Mouse (Mus musculus): ENCODE data around the gene 4930447C04Rik. TPM values are rescaled to one million over a fixed set of nuclear protein-coding genes. Genes with fewer than 3 reads are reported as not detected.
A peak's percentile ranks its signal among the peaks of the same experiment; 100 is the strongest.

The 4930447C04Rik gene
- polyA plus RNA-seq, 1 experiment, result 91.6 TPM

DNA sequence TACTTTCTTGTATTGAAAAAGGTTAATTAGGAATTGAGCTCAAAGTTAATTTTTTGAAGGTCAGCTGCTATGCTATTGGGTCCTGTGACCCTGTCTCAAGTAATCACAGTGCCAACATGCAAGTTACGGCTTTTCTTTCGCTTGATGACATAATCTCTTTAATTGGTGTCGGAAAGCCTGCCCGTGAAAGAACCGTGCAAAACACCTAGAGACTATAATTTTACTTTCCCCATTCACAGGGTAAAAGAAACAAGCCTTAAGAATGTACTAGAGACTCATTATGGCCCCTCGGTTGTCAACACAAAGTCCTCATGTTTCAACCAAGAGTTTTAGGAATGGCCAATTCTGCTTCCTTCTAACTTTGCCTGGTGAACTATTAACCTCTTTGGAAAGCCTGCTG, 88.3 kb downstream of the 4930447C04Rik start:
- Histone ChIP-seq H3K4me3 (ENCODE audit: low read depth, low read length) (no peak overlapping the region), H3K36me3 (ENCODE audit: control insufficient read depth, insufficient read depth, low read length, poor library complexity, severe bottlenecking) (no peaks in the 10 kb centered on the region), H3K9ac (ENCODE audit: low read depth, poor library complexity, severe bottlenecking) (no peak overlapping the region), H3K27me3 (ENCODE audit: control insufficient read depth, insufficient read depth, low read length, poor library complexity, severe bottlenecking) (no peaks in the 10 kb centered on the region), H3K9me3 (replicated peaks; ENCODE audit: control insufficient read depth, insufficient read depth, low read length, poor library complexity, severe bottlenecking) (no peaks in the 10 kb centered on the region), H3K4me1 (ENCODE audit: control insufficient read depth, insufficient read depth, low read length) (no peaks in the 10 kb centered on the region), H3K27ac (ENCODE audit: insufficient read depth, low read length) (no peak overlapping the region)
- TF ChIP-seq EP300 (IDR thresholded peaks at IDR 0.05; ENCODE audit: insufficient read depth, low read depth, low read length), result no peak
- TF ChIP-seq CTCF (IDR thresholded peaks at IDR 0.05; ENCODE audit: low read depth, low read length), result no peak
- no peak for TF ChIP-seq POLR2A (IDR thresholded peaks at IDR 0.05; ENCODE audit: insufficient read depth, low read length)

DNA sequence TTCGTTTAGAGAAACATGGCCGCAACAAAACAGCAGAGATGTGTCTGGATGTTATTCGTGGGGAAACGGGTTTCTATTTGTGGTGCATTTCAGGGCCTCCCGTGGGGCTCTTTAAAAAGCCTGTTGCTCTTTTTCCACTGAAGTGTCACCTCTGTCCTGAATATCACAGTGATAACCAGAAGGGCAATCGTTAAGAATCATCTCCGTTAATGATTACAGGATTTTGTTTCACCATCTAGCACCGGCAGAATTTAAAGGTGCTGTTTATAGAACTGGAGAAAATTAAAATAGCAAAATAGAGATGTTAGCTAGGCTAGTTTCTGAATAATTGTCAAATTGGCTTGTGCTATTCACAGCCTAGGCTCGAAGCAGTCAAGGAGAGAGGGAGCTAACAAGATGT, 90.4 kb downstream of the 4930447C04Rik start:
- Histone ChIP-seq H3K9me3 (replicated peaks; ENCODE audit: control insufficient read depth, insufficient read depth, low read length, poor library complexity, severe bottlenecking) (no peaks in the 10 kb centered on the region), H3K27ac (ENCODE audit: insufficient read depth, low read length) (no peak overlapping the region), H3K9ac (ENCODE audit: low read depth, poor library complexity, severe bottlenecking) (no peak overlapping the region; the same call in 1 of the 2 replicates), H3K4me3 (ENCODE audit: low read depth, low read length) (no peak overlapping the region), H3K27me3 (ENCODE audit: control insufficient read depth, insufficient read depth, low read length, poor library complexity, severe bottlenecking) (no peaks in the 10 kb centered on the region), H3K4me1 (ENCODE audit: control insufficient read depth, insufficient read depth, low read length) (peaks cover 2% of the 10 kb centered on the region), H3K36me3 (ENCODE audit: control insufficient read depth, insufficient read depth, low read length, poor library complexity, severe bottlenecking) (no peaks in the 10 kb centered on the region)
- no peak for TF ChIP-seq POLR2A (IDR thresholded peaks at IDR 0.05; ENCODE audit: insufficient read depth, low read length)
- TF ChIP-seq CTCF (IDR thresholded peaks at IDR 0.05; ENCODE audit: low read depth, low read length), result no peak
- TF ChIP-seq EP300 (IDR thresholded peaks at IDR 0.05; ENCODE audit: insufficient read depth, low read depth, low read length), result no peak

DNA sequence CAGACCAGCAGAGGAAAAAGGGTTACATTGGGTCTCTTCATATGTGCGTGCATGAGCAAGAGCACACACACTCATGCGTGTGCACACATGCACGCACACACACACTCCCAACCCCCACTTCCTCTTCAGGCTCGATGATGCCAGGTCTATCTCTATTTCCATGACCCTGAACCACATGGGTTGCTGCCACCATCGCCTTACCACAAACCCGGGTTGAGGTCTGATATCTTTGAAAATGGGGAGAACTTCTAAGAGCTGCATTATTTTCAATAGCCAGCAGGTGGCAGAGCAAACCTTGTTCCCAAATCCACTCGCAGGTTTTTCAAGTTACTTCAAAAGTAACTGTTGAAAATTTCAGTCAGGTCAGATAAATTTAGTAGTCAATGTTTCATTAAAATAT, 92.8 kb downstream of the 4930447C04Rik start:
- no peaks in the 10 kb centered on the region for H3K36me3 ChIP-seq (ENCODE audit: control insufficient read depth, insufficient read depth, low read length, poor library complexity, severe bottlenecking)
- H3K27me3 ChIP-seq (ENCODE audit: control insufficient read depth, insufficient read depth, low read length, poor library complexity, severe bottlenecking), result no peaks in the 10 kb centered on the region
- H3K27ac ChIP-seq (ENCODE audit: insufficient read depth, low read length), result no peak overlapping the region
- H3K9me3 ChIP-seq (replicated peaks; ENCODE audit: control insufficient read depth, insufficient read depth, low read length, poor library complexity, severe bottlenecking), result no peaks in the 10 kb centered on the region
- peaks cover 3% of the 10 kb centered on the region for H3K4me1 ChIP-seq (ENCODE audit: control insufficient read depth, insufficient read depth, low read length)
- no peak overlapping the region for H3K4me3 ChIP-seq (ENCODE audit: low read depth, low read length)
- no peak for TF ChIP-seq CTCF (IDR thresholded peaks at IDR 0.05; ENCODE audit: low read depth, low read length)
- TF ChIP-seq POLR2A (IDR thresholded peaks at IDR 0.05; ENCODE audit: insufficient read depth, low read length), result no peak
- TF ChIP-seq EP300 (IDR thresholded peaks at IDR 0.05; ENCODE audit: insufficient read depth, low read depth, low read length), result no peak
- H3K9ac ChIP-seq (ENCODE audit: low read depth, poor library complexity, severe bottlenecking), result no peak overlapping the region

DNA sequence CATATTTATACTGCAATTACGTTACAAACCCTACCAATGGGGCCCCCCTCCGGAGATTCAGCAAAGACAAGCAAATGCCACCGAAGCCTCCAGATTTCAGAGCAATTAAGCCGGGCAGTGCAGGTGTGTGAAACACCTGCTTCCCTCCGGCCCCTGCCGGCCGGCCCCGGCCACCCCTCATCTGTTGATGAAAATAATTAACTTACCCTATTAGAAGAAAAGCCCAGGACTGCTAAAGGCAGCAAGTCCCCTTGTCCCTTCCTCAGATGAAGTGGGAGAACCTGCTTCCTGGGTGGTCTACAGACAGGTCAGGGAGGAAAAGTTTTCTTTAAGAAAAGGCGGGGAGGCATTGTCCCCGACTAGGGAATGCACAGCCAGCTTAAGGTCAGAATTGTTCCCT, 94.6 kb downstream of the 4930447C04Rik start:
- H3K4me1 ChIP-seq (ENCODE audit: control insufficient read depth, insufficient read depth, low read length), result peaks cover 3% of the 10 kb centered on the region
- no peak overlapping the region for H3K4me3 ChIP-seq (ENCODE audit: low read depth, low read length)
- TF ChIP-seq CTCF (IDR thresholded peaks at IDR 0.05; ENCODE audit: low read depth, low read length) (no peak), EP300 (IDR thresholded peaks at IDR 0.05; ENCODE audit: insufficient read depth, low read depth, low read length) (peak; percentile 60; the same call in 1 of the 2 replicates), POLR2A (IDR thresholded peaks at IDR 0.05; ENCODE audit: insufficient read depth, low read length) (no peak)
- H3K9me3 ChIP-seq (replicated peaks; ENCODE audit: control insufficient read depth, insufficient read depth, low read length, poor library complexity, severe bottlenecking), result 0 out of 2 replicates have a peak, but pooled peaks cover 2% of the 10 kb centered on the region
- no peak overlapping the region for H3K27ac ChIP-seq (ENCODE audit: insufficient read depth, low read length)
- no peaks in the 10 kb centered on the region for H3K27me3 ChIP-seq (ENCODE audit: control insufficient read depth, insufficient read depth, low read length, poor library complexity, severe bottlenecking)
- H3K36me3 ChIP-seq (ENCODE audit: control insufficient read depth, insufficient read depth, low read length, poor library complexity, severe bottlenecking), result no peaks in the 10 kb centered on the region
- no peak overlapping the region for H3K9ac ChIP-seq (ENCODE audit: low read depth, poor library complexity, severe bottlenecking)

DNA sequence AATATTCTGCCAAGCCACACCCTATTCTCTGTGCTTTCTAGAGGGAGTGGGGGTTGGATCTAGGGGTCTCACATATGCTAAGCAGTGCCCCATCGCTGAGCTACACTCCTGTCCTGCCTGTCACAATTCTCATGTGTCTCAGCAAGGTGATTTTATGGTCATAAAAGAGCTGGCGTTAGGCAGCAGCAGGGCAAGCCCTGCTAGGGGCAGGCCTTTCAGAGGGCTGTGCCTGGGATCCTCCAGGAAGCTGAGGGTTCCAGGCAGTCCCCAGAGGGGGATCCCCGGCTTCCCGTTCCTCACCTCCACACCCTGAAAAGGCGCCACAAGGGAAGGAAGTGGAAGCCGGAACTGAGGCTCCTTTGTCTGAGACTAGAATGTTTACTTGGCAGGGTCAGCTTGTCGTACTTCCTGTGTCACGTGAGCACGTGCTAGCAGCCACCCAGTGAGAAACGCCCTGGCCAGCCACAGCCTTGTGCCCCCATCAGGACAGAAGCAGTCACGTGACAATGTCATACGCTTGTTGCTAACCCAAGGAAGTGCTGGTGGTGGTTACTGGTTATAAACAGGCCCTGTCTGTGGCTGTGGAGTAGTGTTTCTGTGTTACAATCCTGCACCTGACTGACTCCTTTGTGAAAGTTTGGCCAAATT, 96.5 kb downstream of the 4930447C04Rik start:
- H3K27me3 ChIP-seq (ENCODE audit: control insufficient read depth, insufficient read depth, low read length, poor library complexity, severe bottlenecking), result no peaks in the 10 kb centered on the region
- H3K4me3 ChIP-seq (ENCODE audit: low read depth, low read length), result peak overlapping the region; percentile 27
- peaks cover 3% of the 10 kb centered on the region for H3K4me1 ChIP-seq (ENCODE audit: control insufficient read depth, insufficient read depth, low read length)
- no peak for TF ChIP-seq POLR2A (IDR thresholded peaks at IDR 0.05; ENCODE audit: insufficient read depth, low read length)
- peak; percentile 96 for TF ChIP-seq EP300 (IDR thresholded peaks at IDR 0.05; ENCODE audit: insufficient read depth, low read depth, low read length)
- H3K27ac ChIP-seq (ENCODE audit: insufficient read depth, low read length), result peak overlapping the region; percentile 78
- no peaks in the 10 kb centered on the region for H3K36me3 ChIP-seq (ENCODE audit: control insufficient read depth, insufficient read depth, low read length, poor library complexity, severe bottlenecking)
- peak overlapping the region; percentile 20; the same call in 1 of the 2 replicates for H3K9ac ChIP-seq (ENCODE audit: low read depth, poor library complexity, severe bottlenecking)
- H3K9me3 ChIP-seq (replicated peaks; ENCODE audit: control insufficient read depth, insufficient read depth, low read length, poor library complexity, severe bottlenecking), result 0 out of 2 replicates have a peak, but pooled peaks cover 2% of the 10 kb centered on the region

DNA sequence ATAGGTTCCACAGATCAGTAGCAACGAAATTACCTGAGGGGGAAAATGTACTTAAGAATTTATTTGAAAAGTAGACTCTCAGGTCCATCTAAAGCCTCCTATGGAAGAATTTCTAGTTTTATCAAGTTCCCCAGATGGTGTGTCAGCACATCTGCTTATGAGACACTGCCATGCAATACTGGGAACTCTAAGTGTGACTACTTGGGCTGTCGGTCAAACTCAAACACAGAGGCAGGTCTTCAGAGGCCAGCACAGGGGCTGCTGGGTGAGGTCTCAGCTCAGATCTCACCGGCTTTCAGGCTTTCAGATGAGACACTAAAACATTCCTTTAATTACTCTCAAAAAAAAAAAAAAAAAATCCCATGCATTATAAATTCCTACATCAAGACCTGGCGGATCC, 97.0 kb downstream of the 4930447C04Rik start:
- 0 out of 2 replicates have a peak, but pooled peaks cover 2% of the 10 kb centered on the region for H3K9me3 ChIP-seq (replicated peaks; ENCODE audit: control insufficient read depth, insufficient read depth, low read length, poor library complexity, severe bottlenecking)
- H3K4me3 ChIP-seq (ENCODE audit: low read depth, low read length), result no peak overlapping the region
- H3K9ac ChIP-seq (ENCODE audit: low read depth, poor library complexity, severe bottlenecking), result peak overlapping the region; percentile 20; the same call in 1 of the 2 replicates
- H3K36me3 ChIP-seq (ENCODE audit: control insufficient read depth, insufficient read depth, low read length, poor library complexity, severe bottlenecking), result no peaks in the 10 kb centered on the region
- peak overlapping the region; percentile 78 for H3K27ac ChIP-seq (ENCODE audit: insufficient read depth, low read length)
- TF ChIP-seq EP300 (IDR thresholded peaks at IDR 0.05; ENCODE audit: insufficient read depth, low read depth, low read length), result no peak
- no peak for TF ChIP-seq CTCF (IDR thresholded peaks at IDR 0.05; ENCODE audit: low read depth, low read length)
- TF ChIP-seq POLR2A (IDR thresholded peaks at IDR 0.05; ENCODE audit: insufficient read depth, low read length), result no peak
- H3K27me3 ChIP-seq (ENCODE audit: control insufficient read depth, insufficient read depth, low read length, poor library complexity, severe bottlenecking), result no peaks in the 10 kb centered on the region
- peaks cover 3% of the 10 kb centered on the region for H3K4me1 ChIP-seq (ENCODE audit: control insufficient read depth, insufficient read depth, low read length)
